Mouse (Mus musculus) midbrain, embryonic 14.5 days (tissue): ENCODE data around the gene Fbxo33. TPM values are rescaled to one million over a fixed set of nuclear protein-coding genes. Genes with fewer than 3 reads are reported as not detected.

ENCODE experiments used
- ATAC-seq: fragments of 200-750 bp; cut with Nextera tagmentation; 2 replicates; pipeline ENCODE4 v1.8.0; 2017; ENCODE audit warnings: moderate number of reproducible peaks, moderate library complexity; ENCODE audit not compliant: low FRiP score, low TSS enrichment
- DNase-seq: peaks from one replicate; pipeline ENCODE4 v3.0.0-alpha.2; 2015
- H3K27ac ChIP-seq: fragments of 300-500 bp; sonication (generic); replicated peaks from 2 replicates; pipeline ENCODE4 v1.5.1; 2014; ENCODE audit warnings: mild to moderate bottlenecking, low read depth, low read length, moderate library complexity
- H3K27me3 ChIP-seq: fragments of 300-500 bp; sonication (generic); 2 replicates; pipeline ENCODE4 v1.6.1; 2014; ENCODE audit warnings: low read length, control low read depth, mixed read lengths; ENCODE audit not compliant: control insufficient read depth, insufficient read depth
- H3K36me3 ChIP-seq: fragments of 300-500 bp; sonication (generic); 2 replicates; pipeline ENCODE4 v1.6.1; 2014; ENCODE audit warnings: low read length, control low read depth; ENCODE audit not compliant: control insufficient read depth, insufficient read depth
- H3K4me1 ChIP-seq: fragments of 300-500 bp; sonication (generic); 2 replicates; pipeline ENCODE4 v1.6.1; 2014; ENCODE audit warnings: mild to moderate bottlenecking, antibody characterized with exemption, low read length, control low read depth; ENCODE audit not compliant: control insufficient read depth, insufficient read depth
- H3K4me2 ChIP-seq: fragments of 300-500 bp; sonication (generic); 2 replicates; pipeline ENCODE4 v1.6.1; 2014; ENCODE audit warnings: mild to moderate bottlenecking, low read length, moderate library complexity
- H3K4me3 ChIP-seq: fragments of 300-500 bp; sonication (generic); replicated peaks from 2 replicates; pipeline ENCODE4 v1.5.1; 2014; ENCODE audit warnings: low read depth, low read length
- H3K9ac ChIP-seq: fragments of 300-500 bp; sonication (generic); replicated peaks from 2 replicates; pipeline ENCODE4 v1.6.1; 2014; ENCODE audit warnings: mild to moderate bottlenecking, low read length, moderate library complexity
- H3K9me3 ChIP-seq: fragments of 300-500 bp; sonication (generic); 2 replicates; pipeline ENCODE4 v1.6.1; 2016; ENCODE audit warnings: low read length, control low read depth, mixed read lengths; ENCODE audit not compliant: control insufficient read depth
- WGBS: fragments of 180-500 bp; shearing (Covaris S2); extraction: QIAGEN DNeasy Blood & Tissue Kit; methylation state at CpG from one replicate; pipeline ENCODE4 v1.1.7; 2014; 5-methylcytosine and 5-hydroxymethylcytosine counted together
- polyA plus RNA-seq: library from polyadenylated mRNA; unstranded; fragments of >200 nt; fragmentation: Nextera tagmentation; extraction: Ambion mirVana; gene quantifications from 2 replicates; pipeline ENCODE4 v1.2.1, GENCODE M21; 2014

Fbxo33 gene
- polyA plus RNA-seq, 1 experiment from 2014 or later: 11.4 TPM

DNA sequence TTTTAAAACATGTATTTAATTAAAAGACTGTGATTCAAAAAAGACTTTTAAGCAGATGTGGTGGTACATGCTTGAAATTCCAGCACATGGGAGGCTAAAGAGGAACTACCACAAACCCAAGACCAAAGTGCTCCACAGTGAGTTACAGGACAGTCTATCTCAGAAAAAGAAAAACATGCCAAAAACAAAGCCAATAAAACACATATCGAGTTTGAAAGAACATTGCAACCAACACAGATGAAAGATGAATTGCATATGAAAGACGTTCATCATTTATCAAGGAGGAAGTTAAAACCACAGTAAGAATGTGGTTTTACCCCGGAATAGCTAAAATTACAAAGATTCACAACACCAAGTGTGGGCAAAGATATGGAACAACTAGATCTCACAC is 12.5 kb downstream of the Fbxo33 start:
- H3K4me2 ChIP-seq: no peak overlapping the region
- H3K27me3 ChIP-seq: no peaks in the 10 kb centered on the region
- no peaks in the 10 kb centered on the region for H3K4me1 ChIP-seq
- peaks cover 21% of the 10 kb centered on the region for H3K36me3 ChIP-seq
- H3K9me3 ChIP-seq: no peaks in the 10 kb centered on the region
- ATAC-seq (no peak), DNase-seq (no peak)
- no peak overlapping the region for H3K9ac ChIP-seq
- H3K4me3 ChIP-seq: no peak overlapping the region
- WGBS: 98% methylated on average over 3 of the region's 3 CpGs
- H3K27ac ChIP-seq: no peak overlapping the region

DNA sequence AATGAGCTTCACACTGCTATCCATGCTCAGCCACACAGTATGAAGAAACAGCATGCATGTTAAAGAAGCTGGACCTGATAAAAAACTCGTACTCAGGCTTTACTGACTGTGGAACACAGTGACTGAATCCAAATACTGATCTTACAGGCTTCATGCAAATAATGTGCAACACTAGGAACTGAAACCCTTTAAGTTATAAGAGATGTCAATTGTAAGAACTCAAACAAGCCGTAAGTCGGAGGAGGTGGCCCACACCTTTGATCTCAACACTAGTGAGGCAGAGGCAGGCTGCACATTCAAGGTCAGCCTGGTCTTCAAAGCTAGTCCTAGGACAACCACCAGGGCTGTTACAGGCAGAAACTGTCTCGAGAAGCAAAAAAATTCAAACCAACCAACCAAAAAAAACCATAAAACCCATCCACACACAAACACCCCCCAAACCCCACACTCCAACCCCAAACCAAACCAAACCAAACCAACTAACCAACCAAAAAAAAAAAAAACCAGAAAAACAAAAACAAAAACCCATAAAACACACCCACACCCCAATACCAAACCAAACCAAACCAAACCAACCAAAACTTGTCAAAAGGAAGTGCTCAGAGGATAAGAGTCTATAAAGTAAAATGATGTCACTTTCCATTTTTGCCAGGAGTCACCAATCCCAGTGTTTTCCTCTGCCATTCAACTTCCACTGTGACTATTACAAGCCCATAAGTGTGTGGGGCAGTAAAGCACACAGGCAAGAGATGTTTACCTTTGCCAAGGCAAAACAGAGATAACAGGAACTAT is 13.1 kb downstream of the Fbxo33 start:
- Histone ChIP-seq H3K36me3 (peaks cover 22% of the 10 kb centered on the region), H3K9me3 (no peaks in the 10 kb centered on the region), H3K4me2 (no peak overlapping the region), H3K27me3 (no peaks in the 10 kb centered on the region), H3K27ac (no peak overlapping the region), H3K9ac (no peak overlapping the region), H3K4me3 (no peak overlapping the region), H3K4me1 (no peaks in the 10 kb centered on the region)
- no peak for DNase-seq
- 93% methylated on average over 4 of the region's 4 CpGs for WGBS
- no peak for ATAC-seq

DNA sequence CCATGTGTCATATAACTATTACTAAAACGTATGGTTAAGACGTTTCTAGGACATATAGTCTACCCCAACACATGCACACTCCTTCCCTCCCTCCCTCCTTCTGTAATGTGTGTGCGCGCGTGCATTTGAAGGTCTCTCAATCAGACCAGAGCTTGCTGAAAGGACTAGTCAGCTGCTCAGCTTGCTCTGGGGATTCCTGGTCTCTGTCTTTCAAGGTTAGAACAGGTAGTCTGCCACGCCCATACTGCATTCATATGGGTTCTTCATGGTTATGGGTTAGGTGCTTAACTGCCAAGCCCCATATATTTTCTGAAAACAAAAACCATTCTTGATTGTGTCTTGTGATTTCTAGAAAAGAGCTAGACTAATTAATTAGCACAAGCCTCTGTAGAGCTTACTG is 14.0 kb downstream of the Fbxo33 start:
- H3K27me3 ChIP-seq: no peaks in the 10 kb centered on the region
- H3K9me3 ChIP-seq: no peaks in the 10 kb centered on the region
- no peak for DNase-seq
- H3K27ac ChIP-seq: no peak overlapping the region
- no peak overlapping the region for H3K4me3 ChIP-seq
- H3K9ac ChIP-seq: no peak overlapping the region
- H3K4me2 ChIP-seq: no peak overlapping the region
- no peaks in the 10 kb centered on the region for H3K4me1 ChIP-seq
- WGBS: 94% methylated on average over 6 of the region's 6 CpGs
- no peak for ATAC-seq
- H3K36me3 ChIP-seq: peaks cover 29% of the 10 kb centered on the region

DNA sequence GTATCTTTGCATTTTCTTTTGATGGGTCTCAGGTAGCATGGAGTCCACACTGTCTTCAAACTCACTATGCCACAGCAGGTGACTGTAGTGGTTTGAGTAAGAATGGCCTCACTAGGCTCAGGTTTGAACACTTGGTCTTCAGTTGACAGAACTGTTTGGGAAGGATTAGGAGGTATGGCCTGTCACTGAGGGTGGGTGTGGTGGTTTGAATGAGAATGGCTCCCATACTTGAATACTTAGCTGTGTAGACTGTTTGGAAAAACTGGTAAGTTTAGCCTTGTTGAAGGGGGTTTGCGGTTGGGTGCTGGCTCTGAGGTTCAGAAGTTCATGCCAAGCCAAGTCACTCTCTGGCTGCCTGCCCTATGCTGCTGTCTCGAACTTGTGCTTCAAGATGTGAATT is 20.2 kb downstream of the Fbxo33 start:
- H3K9me3 ChIP-seq: no peaks in the 10 kb centered on the region
- no peak for ATAC-seq
- DNase-seq: no peak
- peaks cover 36% of the 10 kb centered on the region for H3K36me3 ChIP-seq
- H3K27ac ChIP-seq: no peak overlapping the region
- no peak overlapping the region for H3K4me3 ChIP-seq
- WGBS: 96% methylated on average over 2 of the region's 2 CpGs
- H3K27me3 ChIP-seq: no peaks in the 10 kb centered on the region
- H3K4me2 ChIP-seq: no peak overlapping the region
- no peaks in the 10 kb centered on the region for H3K4me1 ChIP-seq
- H3K9ac ChIP-seq: no peak overlapping the region

DNA sequence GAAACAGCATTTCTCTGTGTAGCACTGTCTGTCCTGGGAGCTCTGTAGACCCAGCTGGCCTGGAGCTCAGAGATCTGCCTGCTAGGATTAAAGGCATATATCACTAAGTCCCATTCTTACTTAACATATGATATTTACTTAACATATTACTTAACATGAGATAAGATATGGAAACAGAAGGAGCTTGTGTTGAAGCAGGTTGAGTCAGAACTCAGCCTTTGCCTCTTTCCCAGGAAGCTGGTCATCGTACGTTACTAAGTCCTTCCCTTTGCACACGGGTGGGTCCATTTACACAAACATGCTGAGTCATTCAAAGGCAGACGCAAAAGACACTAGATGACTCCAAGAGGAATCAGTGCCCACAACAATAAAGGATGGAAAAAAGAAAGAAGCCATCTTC is 20.8 kb downstream of the Fbxo33 start:
- WGBS: 90% methylated on average over 4 of the region's 4 CpGs

DNA sequence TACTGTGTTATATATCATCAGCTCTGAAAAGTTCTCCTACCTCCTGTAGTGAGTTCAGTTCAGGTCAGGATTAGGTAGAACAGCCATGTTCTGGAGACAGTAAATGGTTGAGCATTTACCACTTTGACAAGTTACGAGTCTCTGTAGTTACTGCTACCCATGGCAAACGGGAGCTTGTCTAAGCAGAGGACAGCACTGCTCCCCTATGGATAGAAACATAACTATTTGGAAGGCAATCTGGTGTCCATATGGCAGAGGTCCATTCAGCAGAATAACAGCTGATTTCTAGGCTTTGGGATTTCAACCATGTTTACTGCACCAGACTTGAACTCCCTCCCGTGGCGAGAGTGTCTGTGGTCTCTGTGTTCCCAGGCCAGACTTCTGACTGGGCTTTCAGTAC is 23.6 kb downstream of the Fbxo33 start:
- DNase-seq: no peak
- Histone ChIP-seq H3K27ac (no peak overlapping the region), H3K9ac (no peak overlapping the region), H3K4me3 (no peak overlapping the region), H3K4me2 (no peak overlapping the region), H3K4me1 (no peaks in the 10 kb centered on the region), H3K27me3 (no peaks in the 10 kb centered on the region), H3K9me3 (no peaks in the 10 kb centered on the region), H3K36me3 (peaks cover 14% of the 10 kb centered on the region)
- ATAC-seq: no peak
- WGBS: 89% methylated on average over 4 of the region's 4 CpGs

More for the DNA sequence above, 20.8 kb downstream of the Fbxo33 start:
- H3K9me3 ChIP-seq: no peaks in the 10 kb centered on the region
- H3K4me1 ChIP-seq: no peaks in the 10 kb centered on the region
- DNase-seq (no peak), ATAC-seq (no peak)
- H3K9ac ChIP-seq: no peak overlapping the region
- peaks cover 31% of the 10 kb centered on the region for H3K36me3 ChIP-seq
- H3K4me3 ChIP-seq: no peak overlapping the region
- H3K27ac ChIP-seq: no peak overlapping the region
- no peak overlapping the region for H3K4me2 ChIP-seq
- no peaks in the 10 kb centered on the region for H3K27me3 ChIP-seq

DNA sequence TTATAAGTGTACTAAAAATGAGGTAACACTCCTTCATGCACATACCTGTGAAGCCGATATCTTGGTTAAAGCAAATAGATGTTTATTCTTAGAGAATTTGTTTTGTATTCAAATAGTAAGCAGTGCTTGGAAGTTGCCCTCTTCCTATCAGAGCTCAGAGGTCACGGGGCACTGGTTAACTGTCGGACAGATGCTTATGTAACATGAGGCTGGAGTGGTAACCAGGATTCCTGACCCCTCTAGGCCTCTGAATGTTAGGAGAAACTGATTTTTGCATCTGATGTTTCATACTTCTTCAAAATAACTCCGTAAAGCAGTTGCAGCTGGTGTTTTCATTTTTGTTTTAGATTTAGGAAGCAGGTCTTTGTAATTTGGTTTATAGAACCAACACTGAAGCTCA is 24.5 kb downstream of the Fbxo33 start:
- no peak for ATAC-seq
- 90% methylated on average over 4 of the region's 4 CpGs for WGBS

DNA sequence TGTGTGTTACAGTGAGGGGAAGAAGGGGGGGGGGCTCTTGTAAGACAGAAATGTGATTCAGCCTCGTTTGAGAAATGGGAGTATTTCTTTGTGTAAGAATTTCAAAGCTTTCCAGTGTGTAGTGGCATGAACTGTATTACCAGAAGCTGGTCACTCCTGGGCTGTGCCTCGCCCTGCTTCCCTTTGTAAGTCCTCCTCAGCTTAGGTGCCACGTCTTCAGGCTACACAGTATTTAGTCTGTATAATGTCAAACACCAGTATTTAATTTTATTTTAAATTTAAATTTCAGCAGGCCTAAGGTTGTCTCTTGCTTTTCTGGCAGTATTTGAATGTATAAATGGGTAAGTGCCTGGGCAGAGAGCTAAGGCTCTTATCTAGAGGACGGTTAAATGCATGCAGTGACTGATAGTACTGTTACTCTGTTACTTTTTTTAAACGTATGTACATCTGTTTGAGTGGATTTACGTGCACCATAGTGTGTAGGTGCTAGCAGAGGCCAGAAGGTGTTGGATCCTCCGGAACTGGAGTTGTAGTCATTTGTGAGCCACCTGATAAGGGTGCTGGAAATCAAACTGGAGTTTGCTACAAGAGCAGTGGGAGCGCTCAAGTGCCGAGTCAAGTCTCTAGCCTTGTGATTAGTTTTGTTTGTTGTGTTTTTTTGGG is 25.1 kb downstream of the Fbxo33 start:
- H3K4me2 ChIP-seq: no peak overlapping the region
- 91% methylated on average over 9 of the region's 9 CpGs for WGBS
- H3K4me3 ChIP-seq: no peak overlapping the region
- ATAC-seq (no peak), DNase-seq (no peak)
- peaks cover 12% of the 10 kb centered on the region for H3K36me3 ChIP-seq
- no peaks in the 10 kb centered on the region for H3K9me3 ChIP-seq
- no peak overlapping the region for H3K27ac ChIP-seq
- H3K9ac ChIP-seq: no peak overlapping the region
- H3K4me1 ChIP-seq: no peaks in the 10 kb centered on the region
- H3K27me3 ChIP-seq: no peaks in the 10 kb centered on the region

More for the DNA sequence above, 24.5 kb downstream of the Fbxo33 start:
- DNase-seq: no peak
- Histone ChIP-seq H3K4me1 (no peaks in the 10 kb centered on the region), H3K36me3 (peaks cover 13% of the 10 kb centered on the region), H3K4me3 (no peak overlapping the region), H3K9ac (no peak overlapping the region), H3K9me3 (no peaks in the 10 kb centered on the region), H3K27ac (no peak overlapping the region), H3K27me3 (no peaks in the 10 kb centered on the region), H3K4me2 (no peak overlapping the region)

DNA sequence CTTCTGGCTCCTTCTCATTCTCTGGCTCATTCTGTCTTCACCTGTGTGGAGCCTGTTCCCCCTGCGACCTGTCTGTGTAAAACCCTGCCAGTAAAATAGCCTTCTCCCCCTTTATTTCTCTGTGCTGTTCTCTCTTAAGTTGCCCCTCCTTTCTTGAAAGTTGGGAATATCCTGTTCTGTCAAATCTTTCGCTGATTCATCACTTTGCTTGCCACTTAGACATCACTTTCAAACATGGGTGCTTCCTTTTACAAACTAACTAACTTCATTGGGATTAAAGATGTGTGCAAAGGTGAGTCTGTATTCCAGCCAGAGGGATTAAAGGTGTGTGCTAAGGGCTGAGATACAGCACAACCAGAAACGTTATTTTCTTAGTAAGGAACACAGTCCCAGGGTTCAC is 25.9 kb downstream of the Fbxo33 start:
- Histone ChIP-seq H3K9ac (no peak overlapping the region), H3K27ac (no peak overlapping the region), H3K9me3 (no peaks in the 10 kb centered on the region), H3K36me3 (peaks cover 12% of the 10 kb centered on the region), H3K27me3 (no peaks in the 10 kb centered on the region), H3K4me1 (no peaks in the 10 kb centered on the region), H3K4me2 (no peak overlapping the region), H3K4me3 (no peak overlapping the region)
- whole genome bisulfite sequencing: 91% methylated on average over 3 of the region's 3 CpGs
- DNase-seq (no peak), ATAC-seq (no peak)
